Mouse (Mus musculus): ENCODE results near the gene Car10. TPM values are rescaled to one million over a fixed set of nuclear protein-coding genes. Genes with fewer than 3 reads are reported as not detected.

The Car10 gene
- polyA plus RNA-seq, 1 experiment from 2014 or later = 0.29 TPM

DNA sequence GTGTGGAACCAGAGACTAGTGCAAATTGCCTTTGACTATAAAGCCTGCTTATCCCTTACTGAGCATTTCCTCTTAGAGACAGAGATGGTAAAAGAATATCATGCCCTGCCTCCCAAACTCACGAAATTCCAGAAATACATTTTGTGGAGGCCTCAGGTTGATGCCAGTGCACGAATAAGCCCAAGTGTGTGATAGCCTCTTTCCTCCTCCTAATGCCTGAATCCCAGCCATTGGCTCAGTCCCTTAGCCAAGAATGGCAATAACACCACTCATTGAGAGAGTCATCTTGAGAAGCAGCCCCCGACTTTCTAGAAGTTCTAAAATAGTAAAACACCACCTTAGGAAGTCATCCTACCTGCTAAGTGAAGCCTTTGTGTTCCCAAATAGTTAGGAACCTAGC is 424.7 kb downstream of the Car10 start:
- 87% methylated on average over 3 of the region's 3 CpGs for WGBS
- Histone ChIP-seq H3K4me1 (ENCODE audit: control insufficient read depth, insufficient read depth, low read length) (no peaks in the 10 kb centered on the region), H3K27me3 (ENCODE audit: control insufficient read depth, insufficient read depth, low read length) (no peaks in the 10 kb centered on the region), H3K36me3 (ENCODE audit: control insufficient read depth, insufficient read depth, low read length) (no peaks in the 10 kb centered on the region), H3K27ac (ENCODE audit: low read length) (no peak overlapping the region), H3K9me3 (ENCODE audit: control insufficient read depth, low read depth, low read length) (no peaks in the 10 kb centered on the region), H3K4me3 (ENCODE audit: low read depth, low read length) (no peak overlapping the region), H3K4me2 (replicated peaks; ENCODE audit: low read depth, low read length) (no peak overlapping the region), H3K9ac (replicated peaks; ENCODE audit: low read depth, low read length) (no peak overlapping the region)
- no peak for ATAC-seq (ENCODE audit: insufficient number of reproducible peaks, insufficient read depth, low FRiP score, low read depth)

DNA sequence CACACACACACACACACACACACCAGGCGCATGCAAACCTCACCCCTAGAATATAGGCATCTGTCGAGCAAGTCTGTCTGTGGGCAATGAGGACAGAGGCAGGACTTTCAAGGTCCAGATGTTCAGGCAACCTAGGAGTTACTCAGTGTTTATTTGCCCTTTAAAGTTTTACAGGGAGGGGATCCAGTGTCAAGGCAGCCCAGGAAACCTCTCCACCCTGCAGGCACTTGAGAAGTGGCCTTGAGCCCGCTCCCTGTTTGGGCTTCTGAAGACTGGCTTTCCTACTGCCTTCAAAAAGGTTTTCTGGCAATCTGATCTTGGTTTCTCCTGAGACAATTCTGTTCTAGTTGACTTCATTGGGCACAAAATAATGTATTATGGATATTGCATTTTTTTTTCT is 428.1 kb downstream of the Car10 start:
- WGBS = 70% methylated on average over 3 of the region's 3 CpGs

DNA sequence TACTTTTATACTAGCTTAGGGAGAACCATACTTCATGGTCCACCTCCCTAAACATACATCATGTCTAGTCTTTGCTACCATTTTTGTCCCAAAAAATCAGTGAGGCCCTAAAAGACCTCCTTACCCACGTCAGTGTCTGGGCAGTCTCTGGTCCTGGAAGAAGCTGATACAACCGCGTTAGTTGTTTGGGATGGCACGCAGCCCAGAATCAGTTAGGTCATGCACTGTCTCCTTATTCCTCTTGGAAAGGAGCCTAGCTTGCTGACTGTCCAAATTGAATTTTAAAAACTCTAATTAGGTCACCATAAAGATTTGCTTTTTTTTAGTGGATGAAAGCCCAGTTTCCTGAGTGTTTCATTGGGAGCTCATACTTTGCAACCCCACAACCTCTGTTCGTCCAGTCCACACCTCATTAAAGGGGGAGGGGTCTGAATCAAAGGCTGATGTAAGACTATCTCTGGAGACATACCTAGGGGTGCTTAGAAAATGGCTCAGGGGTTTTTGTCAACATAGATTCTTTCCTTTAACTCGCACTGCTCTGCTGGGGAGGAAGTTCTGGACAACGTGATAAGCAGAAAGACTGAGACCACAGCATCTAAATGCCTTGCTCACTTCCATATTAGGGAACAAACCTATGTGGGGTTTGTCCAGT is 433.3 kb downstream of the Car10 start:
- Histone ChIP-seq H3K9ac (replicated peaks; ENCODE audit: low read depth, low read length) (no peak overlapping the region), H3K27me3 (ENCODE audit: control insufficient read depth, insufficient read depth, low read length) (no peaks in the 10 kb centered on the region), H3K36me3 (ENCODE audit: control insufficient read depth, insufficient read depth, low read length) (no peaks in the 10 kb centered on the region), H3K9me3 (ENCODE audit: control insufficient read depth, low read depth, low read length) (no peaks in the 10 kb centered on the region), H3K4me3 (ENCODE audit: low read depth, low read length) (no peak overlapping the region), H3K4me2 (replicated peaks; ENCODE audit: low read depth, low read length) (no peak overlapping the region), H3K27ac (ENCODE audit: low read length) (no peak overlapping the region), H3K4me1 (ENCODE audit: control insufficient read depth, insufficient read depth, low read length) (no peaks in the 10 kb centered on the region)
- WGBS = 51% methylated on average over 7 of the region's 7 CpGs
- 0 out of 2 replicates have a peak, but pooled peaks have one; percentile 53 for ATAC-seq (ENCODE audit: insufficient number of reproducible peaks, insufficient read depth, low FRiP score, low read depth)

More for the DNA sequence above, 428.1 kb downstream of the Car10 start:
- no peaks in the 10 kb centered on the region for H3K4me1 ChIP-seq (ENCODE audit: control insufficient read depth, insufficient read depth, low read length)
- no peak overlapping the region for H3K9ac ChIP-seq (replicated peaks; ENCODE audit: low read depth, low read length)
- H3K4me3 ChIP-seq (ENCODE audit: low read depth, low read length) = no peak overlapping the region
- no peak for ATAC-seq (ENCODE audit: insufficient number of reproducible peaks, insufficient read depth, low FRiP score, low read depth)
- no peaks in the 10 kb centered on the region for H3K9me3 ChIP-seq (ENCODE audit: control insufficient read depth, low read depth, low read length)
- H3K4me2 ChIP-seq (replicated peaks; ENCODE audit: low read depth, low read length) = no peak overlapping the region
- H3K36me3 ChIP-seq (ENCODE audit: control insufficient read depth, insufficient read depth, low read length) = no peaks in the 10 kb centered on the region
- no peak overlapping the region for H3K27ac ChIP-seq (ENCODE audit: low read length)
- H3K27me3 ChIP-seq (ENCODE audit: control insufficient read depth, insufficient read depth, low read length) = no peaks in the 10 kb centered on the region

DNA sequence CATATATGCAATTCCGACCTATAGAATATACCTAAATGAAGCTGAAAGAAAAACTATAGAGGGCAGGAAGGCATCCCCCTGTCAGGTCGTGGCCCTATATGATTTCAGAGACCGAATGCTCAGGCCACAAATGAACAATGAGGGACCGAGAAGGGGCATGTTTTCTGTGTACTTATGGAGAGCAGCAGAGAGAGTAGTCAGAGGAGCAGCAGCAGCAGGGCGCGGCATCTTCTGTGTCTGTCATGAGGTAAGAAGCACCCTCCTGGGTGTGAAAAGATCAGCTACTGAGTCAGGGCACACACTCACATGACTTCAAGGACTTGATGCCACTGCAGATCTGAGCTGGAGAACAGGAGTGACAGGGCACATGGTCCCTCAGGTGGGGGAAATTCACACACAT is 438.4 kb downstream of the Car10 start:
- no peak for ATAC-seq (ENCODE audit: insufficient number of reproducible peaks, insufficient read depth, low FRiP score, low read depth)
- 76% methylated on average over 6 of the region's 6 CpGs for WGBS
- H3K9ac ChIP-seq (replicated peaks; ENCODE audit: low read depth, low read length) = no peak overlapping the region
- H3K9me3 ChIP-seq (ENCODE audit: control insufficient read depth, low read depth, low read length) = no peaks in the 10 kb centered on the region
- no peak overlapping the region for H3K4me3 ChIP-seq (ENCODE audit: low read depth, low read length)
- H3K4me1 ChIP-seq (ENCODE audit: control insufficient read depth, insufficient read depth, low read length) = no peaks in the 10 kb centered on the region
- no peaks in the 10 kb centered on the region for H3K27me3 ChIP-seq (ENCODE audit: control insufficient read depth, insufficient read depth, low read length)
- H3K27ac ChIP-seq (ENCODE audit: low read length) = no peak overlapping the region
- no peaks in the 10 kb centered on the region for H3K36me3 ChIP-seq (ENCODE audit: control insufficient read depth, insufficient read depth, low read length)
- H3K4me2 ChIP-seq (replicated peaks; ENCODE audit: low read depth, low read length) = no peak overlapping the region

DNA sequence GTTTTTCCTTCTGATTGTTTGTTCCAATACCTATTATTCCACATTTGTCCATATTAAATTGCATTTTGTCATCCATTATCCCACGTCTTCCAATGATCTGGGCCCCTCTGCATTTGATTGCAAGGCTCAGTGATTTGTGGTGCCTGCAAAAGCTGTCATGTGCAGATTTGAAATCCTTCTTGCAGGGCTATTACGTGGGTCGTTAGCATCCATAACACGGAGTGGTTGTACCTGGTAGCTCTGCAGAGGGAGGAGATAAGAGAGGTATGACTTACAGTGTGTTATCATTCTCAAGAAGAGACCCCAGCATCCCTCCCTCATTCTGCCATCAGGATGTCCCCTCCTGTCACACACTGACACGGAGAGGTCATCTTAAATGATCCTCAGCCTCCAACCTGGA is 451.1 kb downstream of the Car10 start:
- ATAC-seq (ENCODE audit: insufficient number of reproducible peaks, insufficient read depth, low FRiP score, low read depth) = no peak
- Histone ChIP-seq H3K9ac (replicated peaks; ENCODE audit: low read depth, low read length) (no peak overlapping the region), H3K4me2 (replicated peaks; ENCODE audit: low read depth, low read length) (no peak overlapping the region), H3K4me1 (ENCODE audit: control insufficient read depth, insufficient read depth, low read length) (no peaks in the 10 kb centered on the region), H3K27me3 (ENCODE audit: control insufficient read depth, insufficient read depth, low read length) (no peaks in the 10 kb centered on the region), H3K27ac (ENCODE audit: low read length) (no peak overlapping the region), H3K36me3 (ENCODE audit: control insufficient read depth, insufficient read depth, low read length) (no peaks in the 10 kb centered on the region), H3K9me3 (ENCODE audit: control insufficient read depth, low read depth, low read length) (no peaks in the 10 kb centered on the region), H3K4me3 (ENCODE audit: low read depth, low read length) (no peak overlapping the region)
- 49% methylated on average over 5 of the region's 5 CpGs for WGBS

DNA sequence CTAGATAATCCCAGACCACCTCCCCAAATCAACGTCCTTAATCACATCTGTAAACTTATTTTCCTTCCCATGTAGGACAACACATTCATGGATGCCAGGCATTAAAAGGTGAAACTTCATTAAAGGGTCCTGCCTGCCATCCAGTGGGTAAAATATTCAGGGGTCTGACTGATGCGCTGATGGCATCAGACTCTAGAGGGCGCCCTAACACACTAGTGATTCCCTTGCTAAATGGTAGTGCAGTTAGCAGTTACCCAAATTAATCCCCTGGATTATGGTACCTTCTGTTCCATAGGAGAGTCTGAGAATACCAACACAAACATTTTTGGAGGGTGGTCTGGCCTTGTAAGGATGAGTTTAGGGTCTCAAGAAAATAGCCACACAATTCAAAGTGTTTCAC is 453.1 kb downstream of the Car10 start:
- no peaks in the 10 kb centered on the region for H3K9me3 ChIP-seq (ENCODE audit: control insufficient read depth, low read depth, low read length)
- 10% methylated on average over 3 of the region's 3 CpGs for WGBS
- no peaks in the 10 kb centered on the region for H3K4me1 ChIP-seq (ENCODE audit: control insufficient read depth, insufficient read depth, low read length)
- no peak overlapping the region for H3K4me2 ChIP-seq (replicated peaks; ENCODE audit: low read depth, low read length)
- no peak overlapping the region for H3K9ac ChIP-seq (replicated peaks; ENCODE audit: low read depth, low read length)
- no peaks in the 10 kb centered on the region for H3K27me3 ChIP-seq (ENCODE audit: control insufficient read depth, insufficient read depth, low read length)
- ATAC-seq (ENCODE audit: insufficient number of reproducible peaks, insufficient read depth, low FRiP score, low read depth) = no peak
- no peak overlapping the region for H3K4me3 ChIP-seq (ENCODE audit: low read depth, low read length)
- H3K27ac ChIP-seq (ENCODE audit: low read length) = no peak overlapping the region
- no peaks in the 10 kb centered on the region for H3K36me3 ChIP-seq (ENCODE audit: control insufficient read depth, insufficient read depth, low read length)

DNA sequence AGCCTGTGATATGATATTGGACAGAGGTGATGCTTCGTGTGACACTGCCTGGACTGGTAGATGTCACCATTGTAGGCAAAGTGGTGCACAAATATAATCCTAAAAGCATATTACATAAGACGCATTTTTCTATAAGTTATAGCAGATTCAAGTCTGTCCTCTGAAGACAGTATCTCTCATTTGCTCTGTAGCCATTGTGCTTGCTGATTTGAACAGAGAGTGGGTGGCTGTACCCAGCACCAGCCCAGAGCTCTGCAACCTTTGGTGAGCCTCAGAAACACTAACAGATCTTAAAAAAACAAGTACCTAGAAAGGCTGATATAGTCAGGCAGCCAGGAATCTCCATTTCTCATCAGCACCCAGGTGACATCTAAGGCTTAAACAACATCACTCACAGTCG is 461.3 kb downstream of the Car10 start:
- Histone ChIP-seq H3K9ac (replicated peaks; ENCODE audit: low read depth, low read length) (no peak overlapping the region), H3K4me3 (ENCODE audit: low read depth, low read length) (no peak overlapping the region), H3K36me3 (ENCODE audit: control insufficient read depth, insufficient read depth, low read length) (no peaks in the 10 kb centered on the region), H3K27me3 (ENCODE audit: control insufficient read depth, insufficient read depth, low read length) (no peaks in the 10 kb centered on the region), H3K4me2 (replicated peaks; ENCODE audit: low read depth, low read length) (no peak overlapping the region), H3K4me1 (ENCODE audit: control insufficient read depth, insufficient read depth, low read length) (no peaks in the 10 kb centered on the region), H3K27ac (ENCODE audit: low read length) (no peak overlapping the region), H3K9me3 (ENCODE audit: control insufficient read depth, low read depth, low read length) (no peaks in the 10 kb centered on the region)
- WGBS = 72% methylated on average over 3 of the region's 3 CpGs
- no peak for ATAC-seq (ENCODE audit: insufficient number of reproducible peaks, insufficient read depth, low FRiP score, low read depth)

DNA sequence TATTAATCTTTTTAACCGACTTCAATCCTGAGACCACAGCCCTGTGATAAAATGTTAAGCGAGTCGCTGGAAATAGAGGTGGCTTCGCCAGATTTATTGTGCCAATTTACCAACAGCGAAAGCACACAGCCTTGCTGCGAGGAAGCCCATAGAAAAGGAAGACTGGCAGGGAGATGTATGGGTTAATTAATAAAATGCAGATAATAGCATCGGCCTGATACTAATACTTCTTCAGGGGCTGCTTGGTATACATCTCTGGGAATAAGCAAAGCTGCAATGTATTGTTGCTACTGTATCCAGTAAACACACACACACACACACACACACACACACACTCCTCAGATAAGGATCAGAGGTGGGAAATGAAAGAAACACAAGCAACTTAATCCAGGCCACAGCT is 462.7 kb downstream of the Car10 start:
- Histone ChIP-seq H3K4me3 (ENCODE audit: low read depth, low read length) (no peak overlapping the region), H3K9ac (replicated peaks; ENCODE audit: low read depth, low read length) (no peak overlapping the region), H3K9me3 (ENCODE audit: control insufficient read depth, low read depth, low read length) (no peaks in the 10 kb centered on the region), H3K27ac (ENCODE audit: low read length) (no peak overlapping the region), H3K27me3 (ENCODE audit: control insufficient read depth, insufficient read depth, low read length) (no peaks in the 10 kb centered on the region), H3K4me1 (ENCODE audit: control insufficient read depth, insufficient read depth, low read length) (no peaks in the 10 kb centered on the region), H3K4me2 (replicated peaks; ENCODE audit: low read depth, low read length) (no peak overlapping the region), H3K36me3 (ENCODE audit: control insufficient read depth, insufficient read depth, low read length) (no peaks in the 10 kb centered on the region)
- ATAC-seq (ENCODE audit: insufficient number of reproducible peaks, insufficient read depth, low FRiP score, low read depth) = no peak
- 78% methylated on average over 7 of the region's 7 CpGs for WGBS

DNA sequence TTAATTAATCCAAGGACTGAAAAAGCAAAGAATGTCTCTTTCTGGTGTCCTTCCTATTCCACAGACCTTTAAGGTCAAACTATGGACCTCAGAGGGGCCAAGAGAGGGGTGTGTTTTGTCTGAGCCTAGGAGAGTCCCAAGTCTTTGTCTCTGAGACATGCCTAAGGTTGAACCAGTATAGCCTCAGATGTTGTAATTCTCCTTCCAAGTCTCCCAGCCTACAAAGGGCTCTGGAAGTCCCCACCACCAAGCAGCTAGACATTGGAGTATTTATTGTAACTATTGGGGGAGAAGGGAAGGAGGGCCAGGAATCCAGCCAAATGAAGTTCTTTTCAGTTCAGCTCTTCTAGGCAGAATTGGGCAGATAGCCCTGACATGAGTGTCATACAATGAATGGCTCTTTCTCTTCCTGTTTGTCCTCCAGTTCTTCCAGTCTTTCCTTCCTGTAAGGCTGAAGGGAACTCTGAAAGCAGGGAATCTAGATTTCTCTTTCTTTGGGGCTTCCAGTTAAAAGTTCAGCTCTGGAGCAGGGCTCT is 464.6 kb downstream of the Car10 start:
- no peaks in the 10 kb centered on the region for H3K4me1 ChIP-seq (ENCODE audit: control insufficient read depth, insufficient read depth, low read length)
- no peaks in the 10 kb centered on the region for H3K27me3 ChIP-seq (ENCODE audit: control insufficient read depth, insufficient read depth, low read length)
- no peaks in the 10 kb centered on the region for H3K36me3 ChIP-seq (ENCODE audit: control insufficient read depth, insufficient read depth, low read length)
- H3K4me3 ChIP-seq (ENCODE audit: low read depth, low read length) = no peak overlapping the region
- H3K9ac ChIP-seq (replicated peaks; ENCODE audit: low read depth, low read length) = no peak overlapping the region
- no peak for ATAC-seq (ENCODE audit: insufficient number of reproducible peaks, insufficient read depth, low FRiP score, low read depth)
- H3K9me3 ChIP-seq (ENCODE audit: control insufficient read depth, low read depth, low read length) = no peaks in the 10 kb centered on the region
- H3K4me2 ChIP-seq (replicated peaks; ENCODE audit: low read depth, low read length) = no peak overlapping the region
- no peak overlapping the region for H3K27ac ChIP-seq (ENCODE audit: low read length)

Measured in stomach, embryonic 14.5 days (tissue).